Mouse (Mus musculus) cerebellum, postnatal 10 days (tissue): ENCODE data around the gene Ncoa7.
"Not testable (repeated sequence)": the region's sequence is repeated elsewhere in the genome, so short reads cannot be mapped to it uniquely, and the experiment has no call there.

Experiments used
- DNase-seq, 2 experiments: peaks; one replicate each; pipeline ENCODE4 v3.0.0; 2021; ENCODE audit warnings: mixed read lengths in 2 of 2

The Ncoa7 gene

DNA sequence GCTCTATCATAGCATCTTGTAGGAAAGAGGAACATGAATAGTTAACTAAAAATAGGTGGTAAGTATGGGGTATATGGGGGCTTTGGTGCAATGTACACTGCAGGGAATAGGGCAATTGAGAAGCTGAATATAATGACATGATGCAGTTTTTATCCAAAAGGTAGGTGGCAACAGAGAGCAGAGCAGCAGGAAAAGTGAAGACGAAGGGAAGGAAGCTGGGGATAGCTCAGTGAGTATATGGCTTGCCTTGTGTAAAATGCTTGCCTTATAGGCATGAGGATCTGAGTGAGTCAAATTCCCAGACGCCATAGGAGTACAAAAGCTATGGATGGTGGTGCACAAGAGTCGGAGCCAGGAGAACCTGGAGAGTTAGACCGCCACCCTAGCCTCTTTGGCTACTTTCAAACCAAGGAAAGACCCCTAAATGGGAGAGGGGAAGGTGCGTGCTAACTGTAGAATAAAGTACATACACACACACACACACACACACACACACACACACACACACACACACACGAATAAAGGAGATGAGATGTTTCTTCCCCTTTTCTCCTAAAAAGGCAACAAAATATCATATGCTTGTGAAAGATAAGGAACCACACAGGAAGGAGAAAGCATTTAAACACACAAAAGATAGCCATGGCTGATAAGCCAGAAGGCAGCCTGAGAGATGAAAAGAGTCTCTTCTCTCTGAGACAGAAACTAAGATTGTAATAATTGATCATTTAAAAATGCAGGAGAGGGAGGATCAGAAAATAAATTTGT is 142.4 kb downstream of the Ncoa7 start:
- no peak for DNase-seq

GRCm38 (mm10) chr10:30655655-30656054 is 147.5 kb downstream of the Ncoa7 start:
- DNase-seq = no peak

DNA sequence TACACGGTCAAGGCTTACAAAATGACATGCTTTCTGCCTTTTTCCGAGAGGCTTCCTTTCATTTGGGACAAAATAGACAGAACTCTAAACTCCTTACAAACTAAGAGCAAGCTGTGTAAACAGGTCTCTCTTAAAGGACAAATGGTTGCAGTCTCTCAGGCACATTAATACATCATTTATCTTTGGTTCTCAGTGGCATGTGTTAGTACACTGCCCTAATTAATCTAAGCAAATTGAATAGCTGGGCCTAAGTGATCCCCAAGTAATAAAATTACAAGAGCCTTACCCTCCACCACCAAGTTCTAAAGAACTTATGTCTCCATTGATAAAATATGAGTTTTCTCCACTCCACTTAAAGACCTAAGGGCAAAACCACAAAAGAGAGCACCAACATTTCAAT is 155.4 kb downstream of the Ncoa7 start:
- DNase-seq = no peak

- DNase-seq = no peak
These were observed 164.9 kb downstream of the Ncoa7 start for GRCm38 (mm10) chr10:30638216-30638615.

DNA sequence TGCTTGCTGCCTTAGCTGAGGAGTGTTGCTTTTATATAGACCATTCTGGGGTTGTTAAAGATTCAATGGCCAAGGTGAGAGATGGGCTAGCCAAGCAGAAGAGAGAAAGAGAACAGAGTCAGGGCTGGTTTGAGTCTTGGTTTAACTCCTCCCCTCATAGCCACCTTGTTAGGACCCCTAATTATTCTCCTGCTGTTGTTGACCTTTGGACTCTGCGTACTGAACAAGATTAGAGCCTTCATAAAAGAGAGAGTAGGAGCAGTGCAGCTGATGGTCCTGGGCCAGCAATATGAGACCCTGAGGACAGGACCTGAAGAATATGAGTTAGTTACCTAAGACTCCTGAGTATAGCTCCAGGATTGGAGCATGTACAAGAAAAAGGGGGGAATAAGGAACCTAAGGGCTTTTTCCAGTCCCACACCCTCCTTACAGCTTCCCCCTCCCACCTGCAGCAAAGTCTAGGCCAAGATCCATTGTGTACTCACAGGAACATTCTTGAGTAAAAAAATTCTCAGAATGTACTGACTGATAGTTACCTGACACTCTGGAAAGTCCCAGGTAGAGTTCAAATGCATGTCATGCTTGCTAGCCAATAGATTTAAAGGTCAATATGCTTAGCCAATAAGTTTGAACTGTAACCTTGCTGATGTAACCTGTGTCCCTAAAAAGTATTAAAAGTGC is 166.5 kb downstream of the Ncoa7 start:
- DNase-seq = not testable (repeated sequence)

DNA sequence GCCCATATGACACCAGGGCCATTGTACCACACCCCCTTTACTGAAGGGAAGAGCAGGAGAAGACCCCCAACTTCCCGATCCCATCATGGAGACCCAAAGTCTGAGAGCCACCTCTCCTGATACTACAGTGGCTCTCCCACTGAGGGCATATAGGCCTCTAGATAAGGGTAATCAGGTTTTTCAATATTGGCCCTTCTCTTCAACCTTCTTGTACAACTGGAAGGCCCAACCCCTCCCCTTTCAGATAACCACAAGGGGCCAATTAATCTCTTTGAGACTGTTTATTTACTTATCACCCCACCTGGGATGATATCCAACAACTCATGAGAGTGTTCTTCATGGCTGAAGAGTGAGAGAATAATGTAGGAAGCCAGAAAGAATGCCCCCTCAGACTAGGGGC is 170.4 kb downstream of the Ncoa7 start:
- DNase-seq = no peak

DNA sequence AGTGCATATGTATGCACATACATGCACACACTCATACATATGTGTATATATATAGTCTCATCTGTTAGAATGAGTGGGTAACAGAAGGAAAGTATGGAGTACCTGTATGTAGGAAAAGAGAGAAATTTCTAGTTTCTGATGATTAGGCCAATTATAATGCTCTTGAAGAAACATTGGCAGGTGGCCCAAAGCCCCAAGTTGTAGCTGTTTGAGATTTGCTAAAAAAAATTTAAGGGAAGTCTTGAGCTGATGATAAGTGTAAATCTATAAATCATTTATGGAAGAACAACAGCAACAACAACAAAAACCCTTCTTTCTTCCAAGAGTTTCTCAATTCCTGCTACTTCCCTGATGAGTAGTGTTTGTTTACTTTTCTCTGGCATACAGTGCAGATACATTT is 173.1 kb downstream of the Ncoa7 start:
- no peak for DNase-seq

- no peak for DNase-seq
These were observed 173.6 kb downstream of the Ncoa7 start, which contains the start of gene Hint3 for GRCm38 (mm10) chr10:30629513-30629912. Hint3 (minus strand) TSS chr10:30629632.

DNA sequence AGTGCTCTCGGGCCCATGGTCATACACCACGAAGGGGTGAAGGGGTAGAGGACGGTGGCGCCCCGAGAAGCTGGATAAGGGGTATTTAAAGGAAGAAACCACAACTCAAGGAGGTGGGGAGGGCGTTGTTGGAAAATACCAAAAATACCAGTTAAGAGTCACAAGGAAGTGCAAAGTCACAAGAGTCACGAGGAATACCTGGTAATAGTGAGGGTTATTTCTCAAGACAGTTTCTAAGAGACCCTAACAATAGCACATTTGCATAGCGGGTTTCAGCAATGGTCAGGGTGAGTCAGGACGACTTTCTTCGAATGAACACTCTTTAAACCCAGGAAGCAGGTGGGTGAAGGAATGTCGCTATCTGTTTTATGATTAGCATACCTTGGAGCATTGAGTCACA is 174.7 kb downstream of the Ncoa7 start:
- DNase-seq = not testable (repeated sequence)

- no peak for DNase-seq
These were observed 175.6 kb downstream of the Ncoa7 start for GRCm38 (mm10) chr10:30627548-30627947.

- DNase-seq = peak; percentile 22 to 34
These were observed 178.7 kb downstream of the Ncoa7 start for GRCm38 (mm10) chr10:30624161-30625019.

- DNase-seq = no peak
These were observed 180.2 kb downstream of the Ncoa7 start for GRCm38 (mm10) chr10:30622928-30623327.

DNA sequence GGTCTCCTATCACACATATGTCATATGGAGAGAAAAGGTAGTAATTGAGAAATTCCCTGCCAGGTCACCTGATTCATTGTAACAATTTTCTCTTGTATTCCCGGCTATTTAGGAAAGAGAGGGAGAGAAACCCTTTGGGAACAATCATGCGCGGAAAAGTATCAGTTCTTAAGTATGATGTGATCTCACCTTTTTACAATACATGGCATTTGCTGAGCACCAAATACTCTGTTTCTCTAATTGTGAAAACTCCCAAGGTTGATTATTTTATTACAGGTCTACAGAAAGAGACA is 184.3 kb downstream of the Ncoa7 start:
- DNase-seq = no peak

DNA sequence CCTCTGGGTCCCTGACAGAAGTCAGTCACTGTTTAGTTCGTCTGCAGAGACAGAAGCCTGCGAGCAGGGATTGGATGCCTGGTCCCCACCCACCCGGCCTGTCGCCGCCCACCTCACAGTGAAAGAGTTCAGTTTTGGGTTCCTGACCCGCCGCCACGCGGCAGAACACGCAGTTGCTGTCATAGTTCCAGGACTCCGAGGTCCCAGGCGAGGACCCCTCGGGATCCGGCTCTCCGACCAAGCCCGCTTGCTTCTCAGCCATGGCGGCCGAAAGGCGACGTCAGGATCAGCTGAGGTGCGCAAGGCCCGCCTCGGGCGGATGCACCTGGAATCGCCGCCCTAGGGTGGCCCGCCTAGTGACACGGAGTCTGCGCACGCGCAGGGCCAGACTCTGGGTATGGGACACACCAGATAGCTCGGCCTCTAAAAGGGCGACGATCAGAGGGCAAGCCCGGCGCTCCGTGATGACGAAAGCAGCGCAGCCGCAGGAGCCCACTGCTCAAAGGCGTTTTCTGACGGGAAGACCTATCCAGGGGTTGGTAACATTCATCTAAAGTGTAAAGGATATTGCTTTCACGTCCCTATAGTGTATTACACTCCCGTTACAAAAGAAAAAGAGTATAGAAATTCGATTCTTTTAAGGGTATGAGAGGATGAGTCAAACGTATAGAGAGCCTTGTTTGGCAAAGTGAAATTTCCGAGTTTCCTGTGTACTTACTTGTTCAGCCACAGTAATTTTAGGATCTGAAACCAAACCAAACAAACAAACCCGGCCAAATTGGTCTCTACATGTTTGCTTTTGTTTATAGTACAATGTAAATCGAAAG is 184.8 kb downstream of the Ncoa7 start:
- DNase-seq = peak; percentile 99

DNA sequence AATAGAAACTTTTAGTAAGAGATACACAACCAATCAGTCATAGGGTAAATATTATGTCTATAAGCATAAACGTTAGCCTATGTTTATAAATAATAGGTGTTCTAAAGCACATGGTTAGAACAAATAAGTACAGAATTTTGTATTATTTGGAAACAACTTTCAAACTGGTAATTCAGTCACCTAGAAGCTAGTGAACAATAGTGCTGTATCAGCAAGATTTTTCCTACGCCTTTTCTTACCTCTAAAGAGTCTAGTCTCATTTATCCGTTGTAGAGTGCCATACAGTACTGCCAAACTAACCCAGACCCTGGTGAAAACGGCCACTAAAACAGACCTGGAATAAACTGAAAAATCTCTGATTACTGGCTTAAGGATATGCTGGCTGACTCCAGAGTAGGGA is 190.1 kb downstream of the Ncoa7 start:
- DNase-seq = no peak

GRCm38 (mm10) chr10:30609614-30610013 is 193.5 kb downstream of the Ncoa7 start:
- DNase-seq = no peak

- DNase-seq = no peak
These were observed 195.0 kb downstream of the Ncoa7 start for GRCm38 (mm10) chr10:30608109-30608508.

DNA sequence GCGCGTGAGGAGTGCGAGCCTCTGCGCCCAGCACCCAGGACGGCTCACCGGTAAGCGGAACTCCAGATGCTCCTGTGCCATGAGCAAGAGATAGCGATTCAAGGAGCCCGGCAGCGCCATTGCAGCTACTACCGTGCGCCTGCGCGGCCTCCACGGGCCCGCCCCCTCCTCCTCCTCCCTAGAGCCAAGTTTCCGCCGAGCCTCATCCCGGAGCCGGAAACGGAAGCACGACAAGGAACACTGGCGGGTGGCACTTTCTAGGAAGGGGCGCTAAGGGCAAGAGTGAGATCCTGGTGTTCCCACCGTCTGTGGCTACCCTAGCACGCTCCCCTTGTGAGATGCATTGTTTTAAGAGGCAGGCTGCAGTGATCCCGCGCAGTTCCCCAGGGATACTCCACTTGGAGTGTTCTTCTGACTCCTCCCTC is 202.6 kb downstream of the Ncoa7 start, which contains the start of gene Trmt11:
Trmt11 (minus strand) TSS at position 208 of the 425 bp plus-strand sequence.
- DNase-seq = peak; percentile 94 to 96

DNA sequence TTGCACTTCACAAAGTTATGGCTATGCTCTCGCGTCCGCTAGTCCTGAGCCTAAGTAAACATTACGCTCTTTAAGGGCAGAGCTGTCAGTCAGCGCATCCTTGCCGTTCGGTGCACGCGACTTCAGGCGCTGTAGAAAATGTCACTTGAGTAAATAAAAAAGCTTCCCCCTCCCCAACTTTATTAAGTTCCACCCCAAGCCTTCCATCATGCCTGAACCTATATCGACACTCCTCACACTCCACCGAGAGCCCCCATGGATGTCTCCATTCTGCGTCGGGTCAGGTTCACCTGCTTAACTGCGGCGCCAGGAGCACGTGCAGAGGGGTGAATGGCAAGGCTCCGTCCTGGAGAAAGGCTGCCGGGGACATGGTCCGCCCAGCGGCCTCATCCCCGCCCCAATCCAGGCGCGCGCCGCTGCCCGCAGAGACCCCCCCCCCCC is 203.0 kb downstream of the Ncoa7 start:
- no peak for DNase-seq

DNA sequence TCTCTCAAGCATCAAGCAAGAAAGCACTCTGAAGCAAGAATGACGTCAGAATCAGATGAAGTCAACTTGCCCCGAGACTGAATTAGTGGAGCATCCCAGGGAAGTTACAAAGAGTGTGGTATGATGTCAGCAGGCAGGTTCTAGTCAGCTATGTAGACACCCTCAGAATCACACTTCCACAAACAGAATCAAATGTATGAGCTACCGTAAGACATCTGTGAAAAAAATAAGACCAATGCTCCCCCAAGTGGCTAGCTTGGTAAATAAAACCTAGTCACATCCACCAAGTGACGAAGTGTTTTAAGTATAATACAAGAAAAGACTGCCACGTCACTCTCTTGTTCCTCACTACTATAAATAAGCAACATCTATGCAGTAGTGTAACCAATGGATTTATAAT is 216.1 kb downstream of the Ncoa7 start:
- peak in 1 of 2 experiments; percentile 19 for DNase-seq

DNA sequence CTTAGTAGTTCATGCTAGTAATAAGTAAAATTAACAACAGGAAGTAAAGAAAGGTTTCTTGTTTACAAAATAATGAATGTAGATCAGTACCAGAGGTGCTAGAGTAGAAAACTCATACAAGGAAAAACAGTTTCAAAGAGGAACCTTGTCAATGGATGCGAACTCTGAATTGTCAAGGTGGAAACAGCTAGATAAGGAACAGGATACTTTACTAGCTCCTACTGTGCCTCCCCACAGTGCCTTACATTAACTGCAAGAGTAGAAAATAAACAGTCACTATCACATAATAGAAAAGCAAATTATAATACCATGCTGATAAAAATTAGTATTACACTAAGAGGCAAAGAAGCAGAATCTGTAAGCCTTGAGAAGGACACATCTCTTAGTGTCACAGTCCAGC is 217.4 kb downstream of the Ncoa7 start:
- DNase-seq = no peak
